Mouse (Mus musculus) midbrain, embryonic 16.5 days (tissue): ENCODE results near the gene Fam69b. TPM values are rescaled to one million over a fixed set of nuclear protein-coding genes. Genes with fewer than 3 reads are reported as not detected.

Experiments used
- ATAC-seq: fragments of 200-750 bp; cut with Nextera tagmentation; 2 replicates; pipeline ENCODE4 v1.8.0; 2017; ENCODE audit warnings: moderate TSS enrichment
- H3K27ac ChIP-seq: fragments of 300-500 bp; sonication (generic); 2 replicates; pipeline ENCODE4 v1.5.1; 2014; ENCODE audit warnings: mild to moderate bottlenecking, low read length, mixed read lengths
- H3K27me3 ChIP-seq: fragments of 300-500 bp; sonication (generic); 2 replicates; pipeline ENCODE4 v1.6.1; 2014; ENCODE audit warnings: low read depth, low read length, mixed read lengths; ENCODE audit not compliant: control insufficient read depth, insufficient read depth
- H3K36me3 ChIP-seq: fragments of 300-500 bp; sonication (generic); 2 replicates; pipeline ENCODE4 v1.6.1; 2014; ENCODE audit warnings: mild to moderate bottlenecking, low read length, moderate library complexity, mixed read lengths; ENCODE audit not compliant: control insufficient read depth, insufficient read depth
- H3K4me1 ChIP-seq: fragments of 300-500 bp; sonication (generic); 2 replicates; pipeline ENCODE4 v1.6.1; 2014; ENCODE audit warnings: mild to moderate bottlenecking, low read length, mixed read lengths; ENCODE audit not compliant: control insufficient read depth, insufficient read depth
- H3K4me2 ChIP-seq: fragments of 300-500 bp; sonication (generic); 2 replicates; pipeline ENCODE4 v1.6.1; 2014; ENCODE audit warnings: mild to moderate bottlenecking, low read length, mixed read lengths
- H3K4me3 ChIP-seq: fragments of 300-500 bp; sonication (generic); 2 replicates; pipeline ENCODE4 v1.5.1; 2014; ENCODE audit warnings: low read depth, mild to moderate bottlenecking, low read length, moderate library complexity, mixed read lengths
- H3K9ac ChIP-seq: fragments of 300-500 bp; sonication (generic); 2 replicates; pipeline ENCODE4 v1.6.1; 2014; ENCODE audit warnings: low read depth, low read length, mixed read lengths
- H3K9me3 ChIP-seq: fragments of 300-500 bp; sonication (generic); replicated peaks from 2 replicates; pipeline ENCODE4 v1.6.1; 2014; ENCODE audit warnings: mild to moderate bottlenecking, low read length, mixed read lengths; ENCODE audit not compliant: control insufficient read depth, poor library complexity, severe bottlenecking
- WGBS: fragments of 180-500 bp; shearing (Covaris S2); extraction: QIAGEN DNeasy Blood & Tissue Kit; methylation state at CpG from one replicate; pipeline ENCODE4 v1.1.7; 2014; 5-methylcytosine and 5-hydroxymethylcytosine counted together
- polyA plus RNA-seq: library from polyadenylated mRNA; unstranded; fragments of >200 nt; fragmentation: Nextera tagmentation; extraction: Ambion mirVana; gene quantifications from 2 replicates; pipeline ENCODE4 v1.2.1, GENCODE M21; 2015

Fam69b gene
- polyA plus RNA-seq, 1 experiment from 2014 or later: 155 TPM

GRCm38 (mm10) chr2:26603720-26604671 is 24.3 kb upstream of the Fam69b start, which contains the start of gene Agpat2:
Gene Agpat2 (minus strand): TSS chr2:26604417.
- Histone ChIP-seq H3K4me3 (peak within 1 kb of the TSS; percentile 50), H3K36me3 (no peaks in the 10 kb centered on the region), H3K4me1 (peaks cover 3% of the 10 kb centered on the region; the same call in 1 of the 2 replicates), H3K27ac (no peak within 1 kb of the TSS), H3K9me3 (no peaks in the 10 kb centered on the region), H3K27me3 (peaks cover 23% of the 10 kb centered on the region), H3K9ac (peak within 1 kb of the TSS; percentile 68), H3K4me2 (peak within 1 kb of the TSS; percentile 74)
- under 1% methylated on average over 70 of the region's 103 CpGs for WGBS
- ATAC-seq: peak; percentile 70

DNA sequence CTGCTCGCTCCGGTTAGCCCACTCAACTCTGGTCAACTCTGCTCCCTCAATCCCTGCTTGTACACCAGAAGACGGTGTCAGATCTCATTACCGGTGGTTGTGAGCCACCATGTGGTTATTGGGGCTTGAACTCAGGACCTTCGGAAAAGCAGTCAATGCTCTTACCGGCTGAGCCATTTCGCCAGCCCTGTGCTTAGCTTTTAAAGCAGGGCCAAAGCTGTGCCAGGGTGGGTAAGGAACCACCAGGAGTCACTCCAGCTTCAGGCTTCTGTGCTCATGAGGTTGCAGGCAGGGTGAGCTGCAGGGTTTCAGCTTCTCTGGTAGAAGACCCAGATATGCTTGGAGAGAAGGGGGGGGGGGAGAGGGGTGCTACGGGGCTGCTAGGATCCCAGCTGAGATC is 22.9 kb upstream of the Fam69b start:
- Histone ChIP-seq H3K9me3 (no peaks in the 10 kb centered on the region), H3K4me1 (peaks cover 3% of the 10 kb centered on the region; the same call in 1 of the 2 replicates), H3K4me2 (no peak overlapping the region), H3K27me3 (peaks cover 23% of the 10 kb centered on the region), H3K9ac (no peak overlapping the region), H3K36me3 (no peaks in the 10 kb centered on the region), H3K4me3 (no peak overlapping the region), H3K27ac (no peak overlapping the region)
- WGBS: 88% methylated on average over 7 of the region's 8 CpGs
- no peak for ATAC-seq

GRCm38 (mm10) chr2:26606579-26606978 is 21.7 kb upstream of the Fam69b start:
- Histone ChIP-seq H3K36me3 (no peaks in the 10 kb centered on the region), H3K27me3 (peaks cover 23% of the 10 kb centered on the region), H3K4me1 (peaks cover 3% of the 10 kb centered on the region; the same call in 1 of the 2 replicates), H3K9me3 (no peaks in the 10 kb centered on the region), H3K4me3 (no peak overlapping the region), H3K27ac (no peak overlapping the region), H3K9ac (no peak overlapping the region), H3K4me2 (no peak overlapping the region)
- ATAC-seq: no peak
- WGBS: 85% methylated on average over 3 of the region's 3 CpGs

- WGBS: 57% methylated on average over 6 of the region's 6 CpGs
Observed at GRCm38 (mm10) chr2:26607056-26607910, 21.0 kb upstream of the Fam69b start.

GRCm38 (mm10) chr2:26608781-26609180 is 19.5 kb upstream of the Fam69b start:
- H3K27me3 ChIP-seq: peaks cover 9% of the 10 kb centered on the region
- no peaks in the 10 kb centered on the region; the same call in 1 of the 2 replicates for H3K4me1 ChIP-seq
- no peak overlapping the region for H3K4me2 ChIP-seq
- H3K9ac ChIP-seq: no peak overlapping the region
- H3K9me3 ChIP-seq: no peaks in the 10 kb centered on the region
- H3K27ac ChIP-seq: no peak overlapping the region
- no peak overlapping the region for H3K4me3 ChIP-seq
- no peak for ATAC-seq
- H3K36me3 ChIP-seq: no peaks in the 10 kb centered on the region

More at GRCm38 (mm10) chr2:26607056-26607910, 21.0 kb upstream of the Fam69b start:
- no peaks in the 10 kb centered on the region for H3K36me3 ChIP-seq
- peaks cover 23% of the 10 kb centered on the region for H3K27me3 ChIP-seq
- H3K4me1 ChIP-seq: peaks cover 3% of the 10 kb centered on the region; the same call in 1 of the 2 replicates
- H3K4me3 ChIP-seq: no peak overlapping the region
- H3K9ac ChIP-seq: no peak overlapping the region
- no peak overlapping the region for H3K4me2 ChIP-seq
- ATAC-seq: no peak
- no peak overlapping the region for H3K27ac ChIP-seq
- H3K9me3 ChIP-seq: no peaks in the 10 kb centered on the region

DNA sequence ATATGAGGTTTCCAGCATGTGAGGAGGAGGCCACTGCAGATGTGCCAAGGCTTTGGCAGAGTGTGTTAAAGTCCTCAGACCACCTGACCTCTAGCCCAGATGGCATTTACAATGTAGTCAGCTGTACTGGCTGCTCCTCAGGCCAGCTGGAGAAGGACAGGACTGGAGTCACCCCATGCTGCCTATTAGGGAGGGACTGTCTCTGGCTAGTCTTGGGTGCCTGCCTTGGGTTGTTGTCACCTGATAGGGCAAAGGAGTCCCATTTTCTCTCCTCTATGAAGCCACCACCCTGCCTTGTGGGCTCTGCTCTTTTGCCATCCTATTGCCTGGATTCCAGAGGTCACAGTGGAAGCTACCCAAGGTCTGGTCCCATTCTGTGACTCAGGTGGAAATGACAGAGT is 19.0 kb upstream of the Fam69b start:
- H3K4me2 ChIP-seq: no peak overlapping the region
- H3K4me1 ChIP-seq: no peaks in the 10 kb centered on the region; the same call in 1 of the 2 replicates
- H3K9ac ChIP-seq: no peak overlapping the region
- peaks cover 9% of the 10 kb centered on the region for H3K27me3 ChIP-seq
- no peaks in the 10 kb centered on the region for H3K36me3 ChIP-seq
- H3K27ac ChIP-seq: no peak overlapping the region
- H3K4me3 ChIP-seq: no peak overlapping the region
- ATAC-seq: no peak
- no peaks in the 10 kb centered on the region for H3K9me3 ChIP-seq

DNA sequence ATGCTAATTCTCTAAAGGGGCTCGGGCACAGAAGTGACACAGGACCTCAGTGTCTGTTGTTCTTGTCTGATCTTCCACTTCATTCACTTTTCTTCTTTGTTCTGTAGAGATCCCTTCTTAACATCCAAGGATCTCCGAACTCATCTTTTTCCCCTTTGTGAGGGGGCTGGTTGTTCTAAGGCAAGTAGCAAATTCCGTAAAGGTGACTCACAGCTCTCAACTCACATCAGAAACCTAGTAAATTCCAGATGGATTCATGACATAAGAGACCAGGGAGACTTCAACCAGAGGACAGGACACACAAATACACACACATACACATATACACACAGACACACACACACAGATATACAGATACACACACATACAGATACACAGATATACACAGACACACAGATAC is 17.7 kb upstream of the Fam69b start:
- H3K27ac ChIP-seq: no peak overlapping the region
- no peak overlapping the region for H3K4me2 ChIP-seq
- no peaks in the 10 kb centered on the region; the same call in 1 of the 2 replicates for H3K4me1 ChIP-seq
- H3K9me3 ChIP-seq: no peaks in the 10 kb centered on the region
- WGBS: 62% methylated on average over 3 of the region's 3 CpGs
- no peak for ATAC-seq
- no peak overlapping the region for H3K4me3 ChIP-seq
- H3K9ac ChIP-seq: no peak overlapping the region
- no peaks in the 10 kb centered on the region for H3K36me3 ChIP-seq
- peaks cover under 1% of the 10 kb centered on the region; the same call in 1 of the 2 replicates for H3K27me3 ChIP-seq

DNA sequence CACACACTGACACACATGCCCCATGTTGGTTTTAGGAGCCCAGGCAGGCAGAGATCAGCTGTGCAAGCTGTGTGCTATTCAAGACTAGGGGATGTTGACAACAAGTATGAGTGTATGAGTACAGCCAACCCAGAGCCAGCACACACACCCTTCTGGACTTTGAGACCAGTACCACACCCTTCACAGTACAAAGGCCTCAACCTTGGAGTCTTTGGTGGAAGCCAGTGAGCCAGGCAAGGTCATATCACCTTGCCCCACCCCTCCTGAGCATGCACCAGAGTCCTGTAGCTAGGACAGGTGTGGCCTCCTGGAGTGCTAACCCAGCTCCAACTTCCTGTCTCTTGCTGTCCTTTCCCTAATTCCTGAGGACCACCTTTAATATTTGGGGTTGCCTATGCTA is 17.2 kb upstream of the Fam69b start:
- Histone ChIP-seq H3K9me3 (no peaks in the 10 kb centered on the region), H3K9ac (no peak overlapping the region), H3K4me2 (no peak overlapping the region), H3K4me3 (no peak overlapping the region), H3K27me3 (no peaks in the 10 kb centered on the region), H3K27ac (no peak overlapping the region), H3K4me1 (no peaks in the 10 kb centered on the region; the same call in 1 of the 2 replicates), H3K36me3 (no peaks in the 10 kb centered on the region)
- no peak for ATAC-seq
